Mouse (Mus musculus) CH12.LX (cell line): ENCODE data around the gene Hsdl2.

Experiments
- CHD2 ChIP-seq: IDR thresholded peaks from 2 replicates; pipeline ENCODE4 v1.6.1; 2011; ENCODE audit warnings: low read length, improper control_type of control experiment
- CTCF ChIP-seq, 2 experiments: IDR thresholded peaks in 1 of 2; conservative IDR thresholded peaks in 1 of 2; 2 replicates each; pipeline ENCODE4 v1.5.1; 2011 to 2012; ENCODE audit warnings: low read depth in 2 of 2, low read length in 2 of 2, improper control_type of control experiment in 1 of 2, inconsistent platforms in 1 of 2, mild to moderate bottlenecking in 1 of 2, moderate library complexity in 1 of 2
- E2F4 ChIP-seq: IDR thresholded peaks from 2 replicates; pipeline ENCODE4 v1.6.1; 2011; ENCODE audit warnings: low read depth, low read length, improper control_type of control experiment; ENCODE audit not compliant: insufficient replicate concordance
- GABPA ChIP-seq: IDR thresholded peaks from 2 replicates; pipeline ENCODE4 v1.6.1; 2012; ENCODE audit warnings: low read depth, low read length, improper control_type of control experiment, inconsistent platforms; ENCODE audit not compliant: insufficient replicate concordance
- HCFC1 ChIP-seq: IDR thresholded peaks from 2 replicates; pipeline ENCODE4 v1.6.1; 2012; ENCODE audit warnings: low read depth, mild to moderate bottlenecking, inconsistent platforms, low read length, improper control_type of control experiment
- KAT2A ChIP-seq: IDR thresholded peaks from 2 replicates; pipeline ENCODE4 v1.6.1; 2012; ENCODE audit warnings: low read length, improper control_type of control experiment, inconsistent platforms; ENCODE audit not compliant: insufficient replicate concordance
- MAX ChIP-seq: IDR thresholded peaks from 2 replicates; pipeline ENCODE4 v1.6.1; 2011; ENCODE audit warnings: low read length, improper control_type of control experiment
- MEF2A ChIP-seq: IDR thresholded peaks from 2 replicates; pipeline ENCODE4 v1.6.1; 2014; ENCODE audit warnings: low read depth, mild to moderate bottlenecking, inconsistent platforms, low read length, improper control_type of control experiment, borderline replicate concordance
- NELFE ChIP-seq: IDR thresholded peaks from 2 replicates; pipeline ENCODE4 v1.6.1; 2011; ENCODE audit warnings: low read depth, low read length, improper control_type of control experiment
- RCOR1 ChIP-seq: conservative IDR thresholded peaks from 2 replicates; pipeline ENCODE4 v1.6.1; 2012; ENCODE audit warnings: low read depth, mild to moderate bottlenecking, inconsistent platforms, low read length, improper control_type of control experiment
- SIN3A ChIP-seq: IDR thresholded peaks from 2 replicates; pipeline ENCODE4 v1.6.1; 2012; ENCODE audit warnings: low read length, improper control_type of control experiment, inconsistent platforms
- TCF12 ChIP-seq: IDR thresholded peaks from 2 replicates; pipeline ENCODE4 v1.6.1; 2014; ENCODE audit warnings: low read depth, mild to moderate bottlenecking, inconsistent platforms, low read length, improper control_type of control experiment
- ZC3H11A ChIP-seq: IDR thresholded peaks from 2 replicates; pipeline ENCODE4 v1.6.1; 2012; ENCODE audit warnings: low read depth, mild to moderate bottlenecking, inconsistent platforms, low read length, improper control_type of control experiment
- ZNF384 ChIP-seq: IDR thresholded peaks from 2 replicates; pipeline ENCODE4 v1.6.1; 2012; ENCODE audit warnings: low read depth, low read length, improper control_type of control experiment, inconsistent platforms

DNA sequence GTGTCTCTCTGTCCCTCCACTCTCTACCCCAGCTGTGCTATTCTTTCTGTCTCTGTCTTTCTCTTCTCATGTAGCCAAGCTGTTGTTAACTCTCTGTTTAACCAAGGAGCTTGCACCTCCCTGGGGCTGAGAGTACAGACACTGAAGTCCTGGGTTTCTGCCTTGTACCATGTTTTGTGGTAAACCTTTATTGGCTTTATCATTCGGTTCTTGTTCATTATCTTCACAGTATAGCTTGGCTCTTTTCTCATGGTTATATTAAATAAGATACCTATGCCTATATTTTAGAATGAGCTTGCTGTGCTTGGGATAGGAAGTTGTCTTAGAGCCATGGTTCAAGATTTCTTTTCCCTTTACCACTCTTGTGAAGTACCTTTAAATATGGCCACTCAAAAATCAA lies 53.2 kb downstream of the Hsdl2 start:
- TF ChIP-seq E2F4, result no peak
- no peak for TF ChIP-seq KAT2A
- TF ChIP-seq GABPA, result no peak
- no peak for TF ChIP-seq ZNF384
- no peak for TF ChIP-seq CTCF (conservative IDR thresholded peaks at IDR 0.05 in 1 of 2, IDR thresholded peaks at IDR 0.05 in 1 of 2; ENCODE audit: low read depth in 2 of 2, low read length in 2 of 2)
- no peak for TF ChIP-seq ZC3H11A
- TF ChIP-seq MEF2A, result no peak
- no peak for TF ChIP-seq HCFC1
- no peak for TF ChIP-seq SIN3A
- no peak for TF ChIP-seq MAX
- TF ChIP-seq NELFE, result no peak
- no peak for TF ChIP-seq CHD2
- TF ChIP-seq TCF12, result no peak
- TF ChIP-seq RCOR1, result no peak
